Mouse (Mus musculus) lung, postnatal 0 days (tissue): ENCODE results near the gene Aox3.

ENCODE experiments used
- CTCF ChIP-seq: IDR thresholded peaks from 2 replicates; pipeline ENCODE4 v1.5.1; 2016; ENCODE audit warnings: antibody characterized with exemption, mild to moderate bottlenecking
- EP300 ChIP-seq: IDR thresholded peaks from 2 replicates; pipeline ENCODE4 v1.6.1; 2016; ENCODE audit warnings: antibody characterized with exemption, mild to moderate bottlenecking, control low read depth

GRCm38 (mm10) chr1:58111315-58111714 lies 1.6 kb upstream of the Aox3 start:
- TF ChIP-seq CTCF (no peak), EP300 (peak; percentile 33)
